Mouse (Mus musculus) lung, embryonic 15.5 days (tissue): ENCODE results near the gene Cacna1i. TPM values are rescaled to one million over a fixed set of nuclear protein-coding genes. Genes with fewer than 3 reads are reported as not detected.

ENCODE experiments used
- ATAC-seq: fragments of 200-750 bp; cut with Nextera tagmentation; 2 replicates; pipeline ENCODE4 v1.8.0; 2017; ENCODE audit warnings: moderate number of reproducible peaks, borderline replicate concordance; ENCODE audit not compliant: low FRiP score, low TSS enrichment; ENCODE audit errors: extremely low read depth
- H3K27ac ChIP-seq: fragments of 300-500 bp; sonication (generic); 2 replicates; pipeline ENCODE4 v1.5.1; 2015; ENCODE audit warnings: moderate library complexity, mild to moderate bottlenecking, inconsistent platforms
- H3K27me3 ChIP-seq: fragments of 300-500 bp; sonication (generic); 2 replicates; pipeline ENCODE4 v1.6.1; 2015; ENCODE audit warnings: inconsistent platforms
- H3K36me3 ChIP-seq: fragments of 300-500 bp; sonication (generic); 2 replicates; pipeline ENCODE4 v1.6.1; 2015; ENCODE audit warnings: inconsistent platforms
- H3K4me1 ChIP-seq: fragments of 300-500 bp; sonication (generic); 2 replicates; pipeline ENCODE4 v1.6.1; 2015; ENCODE audit warnings: inconsistent platforms
- H3K4me2 ChIP-seq: fragments of 300-500 bp; sonication (generic); 2 replicates; pipeline ENCODE4 v1.6.1; 2015; ENCODE audit warnings: inconsistent platforms, mild to moderate bottlenecking, moderate library complexity
- H3K4me3 ChIP-seq: fragments of 300-500 bp; sonication (generic); 2 replicates; pipeline ENCODE4 v1.5.1; 2015; ENCODE audit warnings: mild to moderate bottlenecking, inconsistent platforms
- H3K9ac ChIP-seq: fragments of 300-500 bp; sonication (generic); 2 replicates; pipeline ENCODE4 v1.6.1; 2015; ENCODE audit warnings: inconsistent platforms
- H3K9me3 ChIP-seq: fragments of 300-500 bp; sonication (generic); 2 replicates; pipeline ENCODE4 v1.6.1; 2016; ENCODE audit warnings: inconsistent platforms
- WGBS: fragments of 180-500 bp; shearing (Covaris S2); methylation state at CpG from one replicate; pipeline ENCODE4 v1.1.7; 2015; 5-methylcytosine and 5-hydroxymethylcytosine counted together
- polyA plus RNA-seq: library from polyadenylated mRNA; unstranded; fragments of >200 nt; fragmentation: Nextera tagmentation; extraction: Ambion mirVana; gene quantifications from 2 replicates; pipeline ENCODE4 v1.2.1, GENCODE M21; 2015

Gene Cacna1i
- polyA plus RNA-seq, 1 experiment from 2014 or later = not detected

DNA sequence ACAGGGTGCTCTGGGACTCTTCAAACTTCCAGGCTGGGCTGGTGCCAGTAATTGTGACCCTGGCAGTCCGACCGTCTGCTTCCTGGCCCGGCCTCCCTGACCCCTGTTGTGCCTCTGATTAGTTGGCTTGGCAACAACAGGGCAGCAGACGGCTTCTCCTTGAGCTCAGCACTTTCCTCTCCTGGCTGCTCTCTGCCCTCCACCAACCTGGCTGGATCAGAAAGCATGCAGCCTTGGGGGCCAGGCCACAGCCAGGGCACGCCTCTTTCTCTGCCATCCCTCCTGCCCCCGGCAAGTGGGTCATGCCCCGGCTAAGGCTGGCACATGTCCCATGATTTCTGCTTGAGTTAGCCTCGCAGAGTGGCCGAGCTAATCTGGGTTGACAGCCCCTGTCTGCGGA lies 56.0 kb downstream of the Cacna1i start:
- H3K9me3 ChIP-seq = no peaks in the 10 kb centered on the region
- H3K27ac ChIP-seq = no peak overlapping the region
- no peaks in the 10 kb centered on the region for H3K27me3 ChIP-seq
- no peaks in the 10 kb centered on the region for H3K4me1 ChIP-seq
- H3K9ac ChIP-seq = no peak overlapping the region
- no peak overlapping the region for H3K4me3 ChIP-seq
- WGBS = 52% methylated on average over 10 of the region's 10 CpGs
- H3K4me2 ChIP-seq = no peak overlapping the region
- no peak for ATAC-seq
- no peaks in the 10 kb centered on the region for H3K36me3 ChIP-seq

DNA sequence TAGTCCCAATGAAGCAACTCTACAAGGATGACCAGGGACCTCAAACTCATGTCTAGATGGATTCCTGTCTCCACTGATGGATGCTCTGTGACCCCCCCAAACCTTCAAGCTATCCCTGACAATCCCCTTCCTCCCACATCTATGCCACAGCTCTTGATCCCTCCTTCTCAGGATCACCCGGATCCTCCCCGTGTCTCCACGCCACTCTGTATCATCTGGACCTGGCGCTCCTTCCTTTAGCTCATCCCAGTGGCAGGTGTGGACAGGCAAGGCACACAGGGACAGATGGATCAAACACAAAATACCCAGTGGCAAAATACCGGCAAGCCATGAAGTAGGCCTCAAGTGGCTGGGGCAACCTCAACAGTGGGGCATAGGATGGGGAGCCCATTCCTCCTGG lies 56.7 kb downstream of the Cacna1i start:
- Histone ChIP-seq H3K9ac (no peak overlapping the region), H3K27ac (no peak overlapping the region), H3K9me3 (no peaks in the 10 kb centered on the region), H3K4me1 (no peaks in the 10 kb centered on the region), H3K4me3 (no peak overlapping the region), H3K36me3 (no peaks in the 10 kb centered on the region), H3K27me3 (no peaks in the 10 kb centered on the region), H3K4me2 (no peak overlapping the region)
- 85% methylated on average over 5 of the region's 5 CpGs for WGBS
- no peak for ATAC-seq

DNA sequence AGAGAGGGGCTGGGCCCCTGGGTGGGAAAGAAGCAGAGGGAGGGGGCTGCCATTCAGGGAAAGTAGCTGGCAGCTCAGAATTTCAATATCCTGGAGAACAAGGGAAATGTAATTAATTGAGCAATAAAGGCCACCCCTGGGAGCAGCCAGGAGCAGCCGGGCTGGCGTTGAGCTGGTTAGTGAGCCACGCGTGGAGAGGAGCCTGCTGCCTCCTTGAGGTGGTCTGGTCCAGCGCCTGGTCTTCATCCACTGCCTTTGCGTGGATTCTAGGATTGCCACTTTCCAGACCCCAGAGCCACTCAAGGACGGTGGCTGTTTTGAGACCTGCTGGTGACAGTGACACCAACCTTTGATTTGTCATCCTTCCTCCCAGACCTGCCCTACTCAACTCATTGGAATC lies 59.5 kb downstream of the Cacna1i start:
- ATAC-seq = no peak
- Histone ChIP-seq H3K9me3 (no peaks in the 10 kb centered on the region), H3K36me3 (no peaks in the 10 kb centered on the region), H3K4me1 (no peaks in the 10 kb centered on the region), H3K4me3 (no peak overlapping the region), H3K27ac (no peak overlapping the region), H3K27me3 (no peaks in the 10 kb centered on the region), H3K4me2 (no peak overlapping the region), H3K9ac (no peak overlapping the region)
- WGBS = 82% methylated on average over 7 of the region's 7 CpGs

DNA sequence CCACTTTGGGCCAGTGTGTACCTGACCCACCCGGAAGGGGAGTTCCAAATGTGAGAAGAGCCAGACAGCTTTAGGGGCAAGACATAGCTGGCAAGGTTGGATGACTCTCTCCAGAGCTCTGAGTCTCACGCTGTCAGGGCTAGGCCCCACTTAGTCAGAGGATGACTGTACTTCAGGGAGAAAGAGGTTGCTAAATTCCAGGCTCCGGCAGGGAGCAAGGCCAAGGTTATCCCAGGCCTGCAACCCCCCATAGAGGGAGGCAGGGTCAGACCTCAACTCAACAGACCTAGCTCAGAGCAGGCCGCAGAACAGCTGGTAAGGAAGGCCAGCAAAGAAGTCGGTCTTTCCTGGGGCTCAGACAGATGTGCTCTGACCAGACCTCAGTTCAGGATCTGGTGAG lies 63.4 kb downstream of the Cacna1i start:
- ATAC-seq = 0 out of 2 replicates have a peak, but pooled peaks have one; percentile 14
- Histone ChIP-seq H3K27me3 (no peaks in the 10 kb centered on the region), H3K36me3 (no peaks in the 10 kb centered on the region), H3K4me3 (no peak overlapping the region), H3K4me2 (no peak overlapping the region), H3K27ac (no peak overlapping the region), H3K9me3 (no peaks in the 10 kb centered on the region), H3K9ac (no peak overlapping the region), H3K4me1 (no peaks in the 10 kb centered on the region)
- WGBS = 72% methylated on average over 5 of the region's 5 CpGs

DNA sequence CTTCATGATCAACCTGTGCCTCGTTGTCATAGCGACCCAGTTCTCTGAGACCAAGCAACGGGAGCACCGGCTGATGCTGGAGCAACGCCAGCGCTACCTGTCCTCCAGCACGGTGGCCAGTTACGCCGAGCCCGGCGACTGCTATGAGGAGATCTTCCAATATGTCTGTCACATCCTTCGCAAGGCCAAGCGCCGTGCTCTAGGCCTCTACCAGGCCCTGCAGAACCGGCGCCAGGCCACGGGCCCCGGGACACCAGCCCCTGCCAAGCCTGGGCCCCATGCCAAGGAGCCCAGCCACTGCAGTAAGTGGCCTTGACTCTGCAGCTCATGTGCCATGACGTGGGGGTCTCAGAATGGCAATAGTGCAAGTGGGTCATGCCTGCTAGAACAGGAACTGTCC lies 71.8 kb downstream of the Cacna1i start:
- H3K27me3 ChIP-seq = no peaks in the 10 kb centered on the region
- no peaks in the 10 kb centered on the region for H3K9me3 ChIP-seq
- ATAC-seq = no peak
- H3K27ac ChIP-seq = no peak overlapping the region
- no peak overlapping the region for H3K9ac ChIP-seq
- H3K4me2 ChIP-seq = no peak overlapping the region
- H3K4me1 ChIP-seq = no peaks in the 10 kb centered on the region
- H3K36me3 ChIP-seq = no peaks in the 10 kb centered on the region
- WGBS = 84% methylated on average over 19 of the region's 19 CpGs
- no peak overlapping the region for H3K4me3 ChIP-seq

DNA sequence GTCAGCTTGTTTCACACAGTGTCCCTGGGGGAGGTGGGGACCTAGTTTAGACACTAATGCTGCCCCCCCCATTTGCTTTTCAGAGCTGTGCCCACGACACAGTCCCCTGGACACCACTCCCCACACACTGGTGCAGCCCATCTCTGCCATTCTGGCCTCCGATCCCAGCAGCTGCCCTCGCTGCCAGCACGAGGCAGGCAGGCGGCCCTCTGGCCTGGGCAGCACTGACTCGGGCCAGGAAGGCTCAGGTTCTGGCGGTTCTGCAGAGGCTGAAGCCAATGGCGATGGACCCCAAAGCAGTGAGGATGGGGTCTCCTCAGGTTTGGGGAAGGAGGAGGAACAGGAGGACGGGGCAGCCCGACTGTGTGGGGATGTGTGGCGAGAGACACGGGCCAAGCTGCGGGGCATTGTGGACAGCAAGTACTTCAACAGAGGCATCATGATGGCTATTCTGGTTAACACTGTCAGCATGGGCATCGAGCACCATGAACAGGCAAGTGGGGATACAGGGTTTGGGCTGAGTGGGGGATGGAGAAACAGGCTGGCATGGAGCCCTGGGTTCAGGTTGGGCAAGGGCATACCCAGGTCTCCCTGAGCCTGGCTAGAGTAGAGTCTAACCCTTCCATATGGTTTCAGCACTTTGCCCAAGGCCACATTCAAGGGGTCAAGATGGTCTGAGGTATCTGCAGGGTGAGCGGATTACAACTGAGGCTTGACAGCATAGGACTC lies 74.9 kb downstream of the Cacna1i start:
- WGBS = 86% methylated on average over 15 of the region's 15 CpGs
- no peak overlapping the region for H3K9ac ChIP-seq
- no peaks in the 10 kb centered on the region for H3K9me3 ChIP-seq

DNA sequence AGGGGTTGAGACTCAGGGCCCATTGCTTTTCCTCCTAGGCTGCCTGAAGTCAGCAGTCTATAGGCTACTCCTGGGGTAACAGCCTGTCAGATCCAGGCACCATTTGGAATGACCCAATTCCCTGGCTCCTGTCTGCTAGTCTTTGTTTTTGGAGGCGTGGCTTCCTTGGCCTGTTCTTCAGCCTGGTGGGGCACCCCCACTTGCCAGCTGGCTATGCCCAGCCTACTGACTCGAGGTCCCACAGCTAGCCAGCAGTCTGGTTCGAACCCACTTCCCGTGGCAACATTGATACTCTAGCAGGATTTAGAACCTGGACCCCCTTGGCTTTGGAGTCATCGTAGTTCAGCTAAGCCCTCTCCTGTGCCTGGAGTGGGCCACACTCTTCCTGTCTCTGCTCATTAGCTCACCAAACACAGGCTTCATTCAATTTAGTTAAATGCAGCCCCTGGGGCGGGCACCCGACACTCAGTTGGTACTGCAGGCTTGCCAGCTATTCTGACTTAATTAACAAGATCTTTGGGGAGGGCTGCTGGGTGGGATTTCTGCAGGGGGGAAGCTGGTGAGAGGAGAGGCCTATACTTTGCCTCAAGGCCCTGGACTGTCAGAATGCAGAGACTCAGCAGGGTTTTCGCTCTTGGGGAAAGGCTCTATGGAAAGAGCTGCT lies 75.6 kb downstream of the Cacna1i start:
- no peak overlapping the region for H3K4me3 ChIP-seq
- no peak overlapping the region for H3K4me2 ChIP-seq
- WGBS = 72% methylated on average over 8 of the region's 8 CpGs
- H3K4me1 ChIP-seq = no peaks in the 10 kb centered on the region
- H3K9ac ChIP-seq = no peak overlapping the region
- H3K9me3 ChIP-seq = no peaks in the 10 kb centered on the region
- no peak overlapping the region for H3K27ac ChIP-seq
- no peaks in the 10 kb centered on the region for H3K36me3 ChIP-seq
- ATAC-seq = no peak
- H3K27me3 ChIP-seq = peaks cover 4% of the 10 kb centered on the region; the same call in 1 of the 2 replicates

More for the DNA sequence above, 74.9 kb downstream of the Cacna1i start:
- Histone ChIP-seq H3K4me2 (no peak overlapping the region), H3K36me3 (no peaks in the 10 kb centered on the region), H3K27me3 (peaks cover 4% of the 10 kb centered on the region; the same call in 1 of the 2 replicates), H3K4me3 (no peak overlapping the region), H3K27ac (no peak overlapping the region), H3K4me1 (no peaks in the 10 kb centered on the region)
- no peak for ATAC-seq

DNA sequence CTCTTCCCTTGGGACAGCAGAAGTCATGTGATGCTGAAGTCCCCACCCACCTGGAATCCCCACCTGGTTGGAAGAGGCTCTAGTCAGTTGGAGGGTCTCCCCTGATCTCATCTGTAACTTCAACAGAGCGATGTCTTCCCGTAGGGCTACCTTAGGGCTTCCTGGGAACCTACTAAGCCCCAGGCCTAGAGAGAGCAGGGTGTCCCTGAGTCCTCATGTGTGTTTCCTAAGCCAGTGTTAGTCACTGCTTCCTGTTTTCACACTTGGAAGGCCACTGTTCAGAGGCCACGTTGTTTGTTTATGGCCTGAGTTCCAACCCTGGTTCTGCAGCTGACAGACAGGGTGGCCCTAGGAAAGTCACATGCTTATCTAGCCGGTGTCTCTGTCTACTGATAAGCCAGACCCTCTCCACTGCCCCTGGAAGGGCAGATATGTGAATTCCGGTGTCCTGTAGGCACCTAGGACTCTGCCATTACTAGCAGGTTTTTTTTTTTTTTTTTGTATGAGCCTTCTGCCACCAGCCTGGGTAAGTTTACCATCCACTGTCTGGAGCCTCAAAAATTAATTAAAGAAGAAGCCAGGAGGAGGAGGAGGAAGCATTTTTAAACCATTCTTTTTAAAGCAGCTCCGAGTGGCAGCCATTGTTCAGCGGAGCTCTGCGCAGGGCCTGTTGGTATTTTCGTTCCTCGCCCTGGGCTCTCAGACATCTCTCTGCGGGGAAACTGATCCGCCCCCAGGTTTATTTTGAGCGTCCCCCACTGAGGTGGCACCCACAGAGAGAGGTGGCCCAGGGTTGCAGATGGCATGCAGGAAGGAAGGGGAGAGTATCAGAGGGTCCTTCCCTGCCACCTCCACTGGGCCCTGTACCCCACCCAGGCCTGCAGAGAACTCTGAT lies 77.0 kb downstream of the Cacna1i start:
- Histone ChIP-seq H3K36me3 (no peaks in the 10 kb centered on the region), H3K27me3 (peaks cover 4% of the 10 kb centered on the region; the same call in 1 of the 2 replicates), H3K4me2 (no peak overlapping the region), H3K9ac (no peak overlapping the region), H3K9me3 (no peaks in the 10 kb centered on the region), H3K27ac (no peak overlapping the region), H3K4me3 (no peak overlapping the region), H3K4me1 (no peaks in the 10 kb centered on the region)
- no peak for ATAC-seq
- WGBS = 56% methylated on average over 13 of the region's 13 CpGs

DNA sequence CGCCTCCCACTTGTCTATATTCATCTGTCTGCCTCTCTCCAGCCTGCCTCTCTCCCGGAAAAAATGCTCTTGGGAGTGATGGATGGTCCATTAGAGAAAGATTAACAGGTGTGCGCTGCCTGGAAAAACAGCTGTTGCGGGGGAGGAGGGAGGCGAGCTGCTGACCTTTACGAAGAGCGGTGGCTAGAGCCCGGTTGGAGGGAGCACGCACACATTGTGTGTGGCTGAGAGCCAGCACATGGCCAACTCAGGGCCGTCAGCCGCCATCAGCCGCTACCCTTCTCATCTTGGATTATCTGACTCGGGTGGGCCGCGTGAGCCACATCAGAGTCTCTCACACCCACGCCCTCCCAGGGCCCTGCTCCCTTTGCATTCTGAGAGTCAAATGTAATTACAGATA lies 79.9 kb downstream of the Cacna1i start:
- H3K9me3 ChIP-seq = no peaks in the 10 kb centered on the region
- H3K4me1 ChIP-seq = no peaks in the 10 kb centered on the region
- no peaks in the 10 kb centered on the region for H3K36me3 ChIP-seq
- H3K4me2 ChIP-seq = no peak overlapping the region
- ATAC-seq = no peak
- 6% methylated on average over 16 of the region's 16 CpGs for WGBS
- H3K4me3 ChIP-seq = no peak overlapping the region
- peaks cover 4% of the 10 kb centered on the region; the same call in 1 of the 2 replicates for H3K27me3 ChIP-seq
- no peak overlapping the region for H3K9ac ChIP-seq
- no peak overlapping the region for H3K27ac ChIP-seq

DNA sequence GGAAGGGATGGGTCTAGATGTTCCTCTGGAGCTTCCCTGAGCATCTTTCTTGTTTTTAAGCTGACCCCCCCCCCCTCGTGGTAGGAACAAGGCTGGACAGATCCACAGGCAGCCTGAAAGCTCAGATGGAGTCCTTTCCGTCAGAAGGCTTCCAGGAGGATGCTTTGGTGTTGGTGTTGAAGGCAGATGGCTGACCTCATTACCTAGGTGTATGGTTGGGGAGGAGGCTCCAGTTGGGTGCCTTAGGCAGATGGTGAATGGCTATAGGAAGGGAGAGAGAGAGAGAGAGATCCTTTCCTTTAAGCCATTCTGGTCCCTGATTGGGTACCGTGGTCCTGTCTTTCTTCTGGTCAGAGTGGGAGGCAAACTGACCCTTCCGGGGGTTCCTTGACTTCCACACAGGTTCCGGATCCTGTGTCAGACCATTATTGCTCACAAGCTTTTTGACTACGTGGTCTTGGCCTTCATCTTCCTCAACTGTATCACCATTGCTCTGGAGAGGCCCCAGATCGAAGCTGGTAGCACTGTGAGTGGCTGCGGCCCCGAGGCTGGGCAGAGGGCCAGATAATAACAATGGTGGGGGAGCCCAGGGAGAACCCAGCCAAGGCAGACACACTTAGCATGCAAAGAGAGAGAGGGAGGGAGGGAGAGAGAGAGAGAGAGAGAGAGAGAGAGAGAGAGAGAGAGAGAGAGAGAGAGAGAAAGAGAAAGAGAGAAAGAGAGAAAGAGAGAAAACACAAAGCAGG lies 86.4 kb downstream of the Cacna1i start:
- Histone ChIP-seq H3K36me3 (no peaks in the 10 kb centered on the region), H3K9me3 (no peaks in the 10 kb centered on the region), H3K4me2 (no peak overlapping the region), H3K9ac (no peak overlapping the region), H3K27ac (no peak overlapping the region), H3K4me1 (no peaks in the 10 kb centered on the region), H3K27me3 (no peaks in the 10 kb centered on the region), H3K4me3 (no peak overlapping the region)
- 57% methylated on average over 9 of the region's 9 CpGs for WGBS
- ATAC-seq = no peak

DNA sequence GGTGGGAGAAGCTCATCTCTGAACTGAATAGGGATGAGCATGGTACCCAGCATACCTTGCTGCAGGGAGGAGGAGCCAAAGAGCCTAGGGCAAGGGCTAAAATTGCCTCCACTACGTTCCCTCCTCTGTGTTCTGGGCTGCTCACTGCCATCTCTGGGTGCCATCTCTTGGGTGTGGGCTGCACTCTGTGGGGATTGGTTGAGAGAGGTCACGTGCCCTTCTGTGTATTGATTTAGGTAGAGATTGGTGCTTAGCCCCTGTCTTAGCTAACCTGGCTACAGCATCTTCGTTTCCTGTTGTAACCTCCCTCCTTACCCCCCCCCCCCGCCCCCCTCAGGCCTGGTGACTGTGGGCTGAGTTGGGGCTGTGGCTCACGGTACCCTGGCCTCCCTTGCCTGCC lies 87.8 kb downstream of the Cacna1i start:
- Histone ChIP-seq H3K27ac (no peak overlapping the region), H3K9ac (no peak overlapping the region), H3K9me3 (no peaks in the 10 kb centered on the region), H3K4me1 (no peaks in the 10 kb centered on the region), H3K4me2 (no peak overlapping the region), H3K36me3 (no peaks in the 10 kb centered on the region), H3K4me3 (no peak overlapping the region), H3K27me3 (no peaks in the 10 kb centered on the region)
- no peak for ATAC-seq
- 68% methylated on average over 5 of the region's 5 CpGs for WGBS
